Mouse (Mus musculus) brain, embryonic 14.5 days (tissue): Measurements from ENCODE around the gene Tnfrsf11a. TPM values are rescaled to one million over a fixed set of nuclear protein-coding genes. Genes with fewer than 3 reads are reported as not detected.

Source experiments
- DNase-seq: peaks from one replicate; pipeline ENCODE4 v3.0.0-alpha.2; 2011; ENCODE audit warnings: low read depth
- CTCF ChIP-seq: fragments of 200-500 bp; IDR thresholded peaks from 2 replicates; pipeline ENCODE4 v1.5.1; 2012; ENCODE audit warnings: inconsistent platforms, mild to moderate bottlenecking, moderate library complexity, borderline replicate concordance; ENCODE audit not compliant: insufficient read depth, insufficient read length; ENCODE audit errors: extremely low read depth
- POLR2A ChIP-seq: fragments of 200-500 bp; IDR thresholded peaks from 2 replicates; pipeline ENCODE4 v1.6.1; 2012; ENCODE audit warnings: mild to moderate bottlenecking, inconsistent platforms, borderline replicate concordance; ENCODE audit not compliant: poor library complexity, insufficient read depth, insufficient read length, severe bottlenecking; ENCODE audit errors: extremely low read depth
- polyA plus RNA-seq: library from polyadenylated mRNA; depleted of rRNA; stranded (reverse); fragments of >200 nt; gene quantifications from 2 replicates; pipeline ENCODE4 v1.2.3, GENCODE M21; 2012; rRNA removed

The Tnfrsf11a gene
- polyA plus RNA-seq, result 0.44 and 1.3 TPM in 2 replicates

GRCm38 (mm10) chr1:105780457-105781364 is at the start of gene Tnfrsf11a:
Gene Tnfrsf11a (plus strand): TSS chr1:105780718.
- TF ChIP-seq POLR2A (no peak), CTCF (peak; percentile 39; the same call in 1 of the 2 replicates)
- peak; percentile 39 for DNase-seq

- TF ChIP-seq CTCF, result peak; percentile 15; the same call in 1 of the 2 replicates
- no peak for TF ChIP-seq POLR2A
- DNase-seq, result peak; percentile 6
Observed at GRCm38 (mm10) chr1:105735318-105735717, 45.2 kb upstream of the Tnfrsf11a start.

GRCm38 (mm10) chr1:105738334-105738733 is 42.2 kb upstream of the Tnfrsf11a start:
- no peak for TF ChIP-seq CTCF
- TF ChIP-seq POLR2A, result no peak
- DNase-seq, result no peak

GRCm38 (mm10) chr1:105739493-105739892 is 41.0 kb upstream of the Tnfrsf11a start:
- no peak for DNase-seq
- TF ChIP-seq CTCF, result no peak
- no peak for TF ChIP-seq POLR2A

- TF ChIP-seq CTCF, result no peak
- TF ChIP-seq POLR2A, result no peak
- no peak for DNase-seq
Observed at GRCm38 (mm10) chr1:105742481-105742880, 38.0 kb upstream of the Tnfrsf11a start.

GRCm38 (mm10) chr1:105746444-105746843 is 34.1 kb upstream of the Tnfrsf11a start:
- no peak for DNase-seq
- TF ChIP-seq CTCF, result no peak
- no peak for TF ChIP-seq POLR2A

- no peak for DNase-seq
- TF ChIP-seq CTCF (no peak), POLR2A (no peak)
Observed at GRCm38 (mm10) chr1:105746858-105747596, 33.5 kb upstream of the Tnfrsf11a start.

- TF ChIP-seq POLR2A, result no peak
- no peak for TF ChIP-seq CTCF
- DNase-seq, result no peak
Observed at GRCm38 (mm10) chr1:105748091-105748799, 32.3 kb upstream of the Tnfrsf11a start.

GRCm38 (mm10) chr1:105752196-105752595 is 28.3 kb upstream of the Tnfrsf11a start:
- TF ChIP-seq CTCF (no peak), POLR2A (no peak)
- no peak for DNase-seq

GRCm38 (mm10) chr1:105752944-105753343 is 27.6 kb upstream of the Tnfrsf11a start:
- DNase-seq, result no peak
- TF ChIP-seq POLR2A, result no peak
- no peak for TF ChIP-seq CTCF

GRCm38 (mm10) chr1:105758798-105759197 is 21.7 kb upstream of the Tnfrsf11a start:
- TF ChIP-seq POLR2A (no peak), CTCF (no peak)
- no peak for DNase-seq
